ENCODE assay signal across 18 mouse cellular contexts in the genomic region with DNA sequence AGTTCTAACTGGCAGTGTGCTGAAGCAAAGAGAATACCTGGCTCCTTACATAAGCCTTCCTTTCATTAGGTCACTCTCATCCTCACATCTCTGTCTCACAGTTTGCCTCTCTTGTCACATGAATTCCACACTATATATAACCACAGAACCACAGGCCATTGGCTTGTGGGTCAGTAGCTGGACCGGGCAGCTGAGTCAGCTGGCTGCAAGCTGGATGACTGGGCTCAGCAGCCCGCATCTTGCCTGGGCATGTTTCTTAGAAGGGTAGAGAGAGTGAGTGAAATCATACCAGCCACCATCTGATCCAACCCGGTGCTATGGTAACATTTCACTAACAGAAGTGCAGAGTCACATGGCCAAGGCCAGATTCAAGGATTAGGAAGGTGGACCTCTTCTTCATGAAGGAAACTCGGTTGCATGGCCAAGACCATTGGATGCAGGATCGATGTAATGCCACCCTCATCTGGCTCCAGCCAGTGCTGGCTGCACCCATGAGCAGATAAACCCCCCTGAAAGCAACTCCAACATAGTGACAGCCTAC.
DNase-seq lines count a peak whose midpoint lies in the region; ATAC-seq and TF ChIP-seq lines count a peak whose summit lies in the region.
"Had no signal": no experiment of that assay in that cellular context is flagged by ENCODE, and none has a peak within 500 bp of the region (broad histone marks: within the 10 kb centered on the region; RNA-seq: fewer than 3 reads in every experiment).

No protein-coding gene starts in this region.

- no peak for DNase-seq in heart, adult 9 months (ENCODE audit: low spot score in 2 of 2)
- peak; percentile 32 for DNase-seq in lung, postnatal 0 days (ENCODE audit: low spot score)
- no peak for DNase-seq in lung, postnatal 36 days
- DNase-seq in Muller cell, postnatal 12 days (ENCODE audit: inconsistent ontology term): peak; percentile 69
- no peak for DNase-seq in liver
- DNase-seq: adrenal gland, adult 8-10 months; cerebellum, adult 9-10 months; midbrain, embryonic 14.5 days; thymus, postnatal 36 days had no signal

- TF ChIP-seq EP300 in lung, postnatal 0 days (IDR thresholded peaks at IDR 0.05): no peak

- peaks cover 52% of the 10 kb centered on the region for H3K4me1 ChIP-seq in heart, embryonic 13.5 days
- H3K4me1 ChIP-seq in lung, postnatal 0 days (ENCODE audit: insufficient read depth, low read depth, low read length): peaks cover 4% of the 10 kb centered on the region
- H3K4me1 ChIP-seq: forebrain, embryonic 13.5 days had no signal

- H3K27ac ChIP-seq in heart, embryonic 13.5 days (replicated peaks): 0 out of 2 replicates have a peak overlapping the region, but pooled peaks have one; percentile 32
- no peak overlapping the region for H3K27ac ChIP-seq in lung, postnatal 0 days (ENCODE audit: low read length)
- H3K27ac ChIP-seq in macrophage: peak overlapping the region; percentile 82
- H3K27ac ChIP-seq: forebrain, embryonic 13.5 days; kidney, embryonic 15.5 days; liver, embryonic 12.5 days had no signal

- no peaks in the 10 kb centered on the region for H3K27me3 ChIP-seq in heart, embryonic 13.5 days (replicated peaks)
- H3K27me3 ChIP-seq in lung, postnatal 0 days (replicated peaks; ENCODE audit: insufficient read depth, low read length): no peaks in the 10 kb centered on the region
- H3K27me3 ChIP-seq: CH12.LX; forebrain, embryonic 13.5 days; kidney, embryonic 15.5 days; liver, embryonic 12.5 days had no signal

- ATAC-seq in heart, embryonic 13.5 days (ENCODE audit: extremely low read depth, insufficient number of reproducible peaks, low FRiP score, low TSS enrichment): no peak
- ATAC-seq in lung, postnatal 0 days: peak; percentile 17
- ATAC-seq: forebrain, embryonic 13.5 days; hindbrain, embryonic 16.5 days; intestine, embryonic 16.5 days; liver, embryonic 12.5 days had no signal

- no peak overlapping the region for H3K4me3 ChIP-seq in heart, embryonic 13.5 days
- H3K4me3 ChIP-seq in lung, postnatal 0 days (ENCODE audit: low read depth, low read length): no peak overlapping the region
- no peak overlapping the region for H3K4me3 ChIP-seq in macrophage (ENCODE audit: inconsistent target)
- H3K4me3 ChIP-seq: erythroblast, embryonic 14.5 days; forebrain, embryonic 13.5 days; kidney, embryonic 15.5 days; liver, embryonic 12.5 days had no signal

- H3K36me3 ChIP-seq in heart, embryonic 13.5 days: no peaks in the 10 kb centered on the region
- H3K36me3 ChIP-seq in lung, postnatal 0 days (ENCODE audit: insufficient read depth, low read length): no peaks in the 10 kb centered on the region
- no peaks in the 10 kb centered on the region for H3K36me3 ChIP-seq in macrophage (ENCODE audit: inconsistent target)
- H3K36me3 ChIP-seq: kidney, embryonic 15.5 days; liver, embryonic 12.5 days had no signal

- TF ChIP-seq CTCF in lung, postnatal 0 days (IDR thresholded peaks at IDR 0.05): no peak

- H3K9me3 ChIP-seq in heart, embryonic 13.5 days: 0 out of 2 replicates have a peak, but pooled peaks cover 5% of the 10 kb centered on the region
- no peaks in the 10 kb centered on the region for H3K9me3 ChIP-seq in lung, postnatal 0 days (ENCODE audit: low read length)
- H3K9me3 ChIP-seq: kidney, embryonic 15.5 days; liver, embryonic 12.5 days had no signal

- 76% methylated on average over 5 of the region's 5 CpGs for WGBS in heart, embryonic 13.5 days
- 76% methylated on average over 5 of the region's 5 CpGs for WGBS in lung, postnatal 0 days
- WGBS in macrophage (ENCODE audit: missing documents): 69% methylated on average over 5 of the region's 5 CpGs

- H3K79me2 ChIP-seq in macrophage (ENCODE audit: inconsistent target): no peaks in the 10 kb centered on the region

- no peak overlapping the region for H3K4me2 ChIP-seq in heart, embryonic 13.5 days
- no peak overlapping the region for H3K4me2 ChIP-seq in lung, postnatal 0 days (replicated peaks; ENCODE audit: low read depth, low read length)
- H3K4me2 ChIP-seq: forebrain, embryonic 13.5 days; kidney, embryonic 15.5 days; liver, embryonic 12.5 days had no signal

- no peak overlapping the region for H3K9ac ChIP-seq in heart, embryonic 13.5 days
- H3K9ac ChIP-seq in lung, postnatal 0 days (replicated peaks; ENCODE audit: low read depth): no peak overlapping the region
- H3K9ac ChIP-seq: forebrain, embryonic 13.5 days; kidney, embryonic 15.5 days; liver, embryonic 12.5 days had no signal

Comparison
In these comparisons a context has a peak if more than half of its experiments do, and no peak if none do; other contexts are left out.
1. DNase-seq: peak in lung, postnatal 0 days (single experiment) and Muller cell, postnatal 12 days (single experiment); none in heart, adult 9 months (0 of 2), lung, postnatal 36 days (single experiment) and liver (single experiment).